Mouse (Mus musculus) liver, embryonic 13.5 days (tissue): ENCODE results near the gene Fcf1. TPM values are rescaled to one million over a fixed set of nuclear protein-coding genes. Genes with fewer than 3 reads are reported as not detected.

Source experiments
- ATAC-seq: fragments of 200-750 bp; cut with Nextera tagmentation; 2 replicates; pipeline ENCODE4 v1.8.0; 2017; ENCODE audit warnings: low read depth, mild to moderate bottlenecking, moderate number of reproducible peaks, moderate library complexity
- DNase-seq: peaks from one replicate; pipeline ENCODE4 v3.0.0; 2022
- H3K27ac ChIP-seq: fragments of 300-500 bp; sonication (generic); 2 replicates; pipeline ENCODE4 v1.5.1; 2015; ENCODE audit warnings: moderate library complexity, mild to moderate bottlenecking, inconsistent platforms
- H3K27me3 ChIP-seq: fragments of 300-500 bp; sonication (generic); 2 replicates; pipeline ENCODE4 v1.6.1; 2015; ENCODE audit warnings: mild to moderate bottlenecking, inconsistent platforms
- H3K36me3 ChIP-seq: fragments of 300-500 bp; sonication (generic); 2 replicates; pipeline ENCODE4 v1.6.1; 2015; ENCODE audit warnings: mild to moderate bottlenecking, inconsistent platforms
- H3K4me1 ChIP-seq: fragments of 300-500 bp; sonication (generic); replicated peaks from 2 replicates; pipeline ENCODE4 v1.6.1; 2015; ENCODE audit warnings: inconsistent platforms
- H3K4me2 ChIP-seq: fragments of 300-500 bp; sonication (generic); 2 replicates; pipeline ENCODE4 v1.6.1; 2015; ENCODE audit warnings: inconsistent platforms, mild to moderate bottlenecking, moderate library complexity
- H3K4me3 ChIP-seq: fragments of 300-500 bp; sonication (generic); replicated peaks from 2 replicates; pipeline ENCODE4 v1.5.1; 2015; ENCODE audit warnings: mild to moderate bottlenecking, inconsistent platforms
- H3K9ac ChIP-seq: fragments of 300-500 bp; sonication (generic); 2 replicates; pipeline ENCODE4 v1.6.1; 2015; ENCODE audit warnings: mild to moderate bottlenecking, inconsistent platforms
- H3K9me3 ChIP-seq: fragments of 300-500 bp; sonication (generic); replicated peaks from 2 replicates; pipeline ENCODE4 v1.6.1; 2016; ENCODE audit warnings: inconsistent platforms
- WGBS: fragments of 180-500 bp; shearing (Covaris S2); methylation state at CpG from one replicate; pipeline ENCODE4 v1.1.7; 2015; ENCODE audit not compliant: insufficient replicate concordance; 5-methylcytosine and 5-hydroxymethylcytosine counted together
- polyA plus RNA-seq: library from polyadenylated mRNA; unstranded; fragments of >200 nt; fragmentation: Nextera tagmentation; extraction: Ambion mirVana; gene quantifications from 2 replicates; pipeline ENCODE4 v1.2.1, GENCODE M21; 2015

Fcf1 gene
- polyA plus RNA-seq, 1 experiment from 2014 or later = 134 TPM

- Histone ChIP-seq H3K36me3 (peaks cover 80% of the 10 kb centered on the region), H3K4me2 (no peak overlapping the region), H3K9me3 (no peaks in the 10 kb centered on the region), H3K27me3 (no peaks in the 10 kb centered on the region), H3K9ac (no peak overlapping the region), H3K4me3 (no peak overlapping the region), H3K4me1 (peaks cover 30% of the 10 kb centered on the region), H3K27ac (no peak overlapping the region)
- DNase-seq = no peak
- WGBS = 69% methylated on average over 9 of the region's 9 CpGs
- ATAC-seq = peak; percentile 19; the same call in 1 of the 2 replicates
Observed at GRCm38 (mm10) chr12:84944813-84945553, 25.7 kb upstream of the Fcf1 start.

GRCm38 (mm10) chr12:84947894-84948583 is 22.7 kb upstream of the Fcf1 start:
- Histone ChIP-seq H3K27ac (peak overlapping the region; percentile 31), H3K4me3 (no peak overlapping the region), H3K27me3 (no peaks in the 10 kb centered on the region), H3K4me1 (peaks cover 34% of the 10 kb centered on the region), H3K4me2 (no peak overlapping the region), H3K9ac (no peak overlapping the region), H3K9me3 (no peaks in the 10 kb centered on the region), H3K36me3 (peaks cover 72% of the 10 kb centered on the region)
- ATAC-seq (no peak), DNase-seq (no peak)
- 59% methylated on average over 2 of the region's 2 CpGs for WGBS

DNA sequence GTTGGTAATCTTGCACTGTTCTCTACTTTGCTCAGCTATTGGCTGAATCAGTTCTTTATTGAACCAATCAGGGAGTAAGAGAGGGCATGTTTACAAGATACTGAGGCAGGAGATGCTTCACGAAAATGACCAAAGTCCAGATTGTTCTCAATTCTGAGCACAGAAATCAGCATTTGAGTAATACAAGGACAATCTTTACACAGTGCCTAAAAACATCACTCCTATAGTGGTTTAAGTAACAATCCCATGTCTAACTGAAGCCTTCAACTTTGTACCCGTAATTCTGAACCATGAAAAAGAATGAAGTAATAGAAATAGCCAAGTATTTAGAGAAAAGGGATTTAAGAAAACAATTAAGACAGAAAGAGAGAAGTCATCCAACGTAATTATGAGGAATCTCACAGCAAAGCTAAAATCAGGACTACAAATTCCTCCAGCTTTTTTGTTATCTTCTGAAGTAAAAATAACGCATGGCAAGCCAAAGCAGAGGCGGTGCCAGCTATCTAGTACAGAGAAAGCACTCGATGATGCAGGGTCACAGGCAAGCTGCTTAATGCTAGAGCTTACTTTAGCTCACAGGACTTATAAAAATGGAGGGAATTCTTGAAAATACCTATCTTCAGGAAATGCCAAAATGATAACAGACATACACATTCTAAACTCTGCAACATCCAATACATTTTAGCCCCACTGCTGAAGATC is 22.0 kb upstream of the Fcf1 start:
- 77% methylated on average over 6 of the region's 6 CpGs for whole genome bisulfite sequencing
- Histone ChIP-seq H3K4me3 (no peak overlapping the region), H3K4me1 (peaks cover 27% of the 10 kb centered on the region), H3K9me3 (no peaks in the 10 kb centered on the region), H3K27me3 (no peaks in the 10 kb centered on the region), H3K9ac (no peak overlapping the region), H3K27ac (peak overlapping the region; percentile 31; the same call in 1 of the 2 replicates), H3K4me2 (no peak overlapping the region), H3K36me3 (peaks cover 69% of the 10 kb centered on the region)
- DNase-seq (no peak), ATAC-seq (no peak)

GRCm38 (mm10) chr12:84950763-84951162 is 19.9 kb upstream of the Fcf1 start:
- ATAC-seq = no peak
- 86% methylated on average over 6 of the region's 6 CpGs for WGBS
- no peak for DNase-seq
- Histone ChIP-seq H3K27ac (no peak overlapping the region), H3K36me3 (peaks cover 65% of the 10 kb centered on the region), H3K27me3 (no peaks in the 10 kb centered on the region), H3K4me3 (no peak overlapping the region), H3K4me1 (peaks cover 7% of the 10 kb centered on the region), H3K9me3 (no peaks in the 10 kb centered on the region), H3K4me2 (no peak overlapping the region), H3K9ac (no peak overlapping the region)

DNA sequence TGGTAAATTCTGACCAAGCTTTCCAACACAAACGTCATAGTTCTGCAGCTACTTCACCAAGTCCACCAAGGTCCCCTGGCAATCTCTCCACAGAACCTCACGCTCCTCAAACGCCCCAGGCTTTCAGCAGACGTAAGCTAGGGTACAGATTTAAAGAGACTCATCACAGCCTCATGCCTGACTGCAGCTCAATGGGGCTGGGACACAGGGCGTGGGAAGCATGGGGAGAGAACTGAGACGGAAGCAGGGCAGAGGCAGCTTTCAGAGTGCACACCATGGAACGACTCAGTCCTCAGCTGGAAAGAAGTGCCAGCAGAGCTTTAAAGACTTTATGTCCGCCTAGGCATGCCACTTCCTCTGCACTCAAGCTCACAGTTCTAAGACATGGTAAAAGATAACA is 19.2 kb upstream of the Fcf1 start:
- Histone ChIP-seq H3K4me1 (peaks cover 5% of the 10 kb centered on the region; the same call in 1 of the 2 replicates), H3K9me3 (no peaks in the 10 kb centered on the region), H3K36me3 (peaks cover 66% of the 10 kb centered on the region), H3K4me3 (no peak overlapping the region), H3K27me3 (no peaks in the 10 kb centered on the region), H3K27ac (no peak overlapping the region), H3K4me2 (no peak overlapping the region), H3K9ac (no peak overlapping the region)
- DNase-seq (no peak), ATAC-seq (no peak)
- WGBS = 70% methylated on average over 8 of the region's 8 CpGs

- H3K4me3 ChIP-seq = no peak overlapping the region
- H3K36me3 ChIP-seq = peaks cover 59% of the 10 kb centered on the region
- H3K4me1 ChIP-seq = peaks cover 5% of the 10 kb centered on the region; the same call in 1 of the 2 replicates
- no peak overlapping the region for H3K4me2 ChIP-seq
- DNase-seq (no peak), ATAC-seq (no peak)
- no peaks in the 10 kb centered on the region for H3K27me3 ChIP-seq
- no peak overlapping the region for H3K27ac ChIP-seq
- WGBS = 73% methylated on average over 1 of the region's 1 CpGs
- H3K9ac ChIP-seq = no peak overlapping the region
- H3K9me3 ChIP-seq = no peaks in the 10 kb centered on the region
Observed at GRCm38 (mm10) chr12:84952351-84952750, 18.3 kb upstream of the Fcf1 start.

DNA sequence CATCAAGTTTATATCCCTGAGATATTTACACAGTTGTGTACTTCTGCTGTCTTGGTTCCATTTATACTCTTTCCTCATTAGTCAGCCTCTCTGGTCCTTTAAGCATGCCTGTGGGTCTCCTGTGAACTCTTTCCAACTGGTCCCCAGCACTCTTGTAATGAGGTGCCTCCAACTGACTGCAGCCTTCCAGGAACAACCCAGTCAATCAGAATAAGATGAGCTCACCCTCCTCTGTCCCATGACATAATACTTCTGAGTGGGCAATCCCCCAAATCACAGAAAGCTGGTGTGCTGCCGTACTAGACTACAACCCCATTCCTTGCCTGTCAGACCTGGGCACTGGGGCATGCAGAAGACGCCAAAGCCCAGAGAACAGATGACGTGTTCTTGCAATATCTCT is 14.4 kb upstream of the Fcf1 start:
- 90% methylated on average over 3 of the region's 3 CpGs for WGBS
- peaks cover 33% of the 10 kb centered on the region for H3K36me3 ChIP-seq
- no peaks in the 10 kb centered on the region for H3K27me3 ChIP-seq

GRCm38 (mm10) chr12:84958794-84959356 is 11.8 kb upstream of the Fcf1 start:
- no peak overlapping the region for H3K4me2 ChIP-seq
- ATAC-seq = no peak
- no peak for DNase-seq
- H3K27me3 ChIP-seq = no peaks in the 10 kb centered on the region
- H3K4me3 ChIP-seq = no peak overlapping the region
- H3K36me3 ChIP-seq = peaks cover 38% of the 10 kb centered on the region
- 0 out of 2 replicates have a peak overlapping the region, but pooled peaks have one; percentile 4 for H3K27ac ChIP-seq
- no peaks in the 10 kb centered on the region for H3K9me3 ChIP-seq
- H3K9ac ChIP-seq = no peak overlapping the region
- WGBS = 71% methylated on average over 1 of the region's 1 CpGs
- peaks cover 31% of the 10 kb centered on the region for H3K4me1 ChIP-seq

More for the DNA sequence above, 14.4 kb upstream of the Fcf1 start:
- Histone ChIP-seq H3K4me1 (peaks cover 12% of the 10 kb centered on the region), H3K27ac (no peak overlapping the region), H3K9me3 (no peaks in the 10 kb centered on the region), H3K9ac (no peak overlapping the region), H3K4me2 (no peak overlapping the region), H3K4me3 (no peak overlapping the region)
- no peak for ATAC-seq
- no peak for DNase-seq

DNA sequence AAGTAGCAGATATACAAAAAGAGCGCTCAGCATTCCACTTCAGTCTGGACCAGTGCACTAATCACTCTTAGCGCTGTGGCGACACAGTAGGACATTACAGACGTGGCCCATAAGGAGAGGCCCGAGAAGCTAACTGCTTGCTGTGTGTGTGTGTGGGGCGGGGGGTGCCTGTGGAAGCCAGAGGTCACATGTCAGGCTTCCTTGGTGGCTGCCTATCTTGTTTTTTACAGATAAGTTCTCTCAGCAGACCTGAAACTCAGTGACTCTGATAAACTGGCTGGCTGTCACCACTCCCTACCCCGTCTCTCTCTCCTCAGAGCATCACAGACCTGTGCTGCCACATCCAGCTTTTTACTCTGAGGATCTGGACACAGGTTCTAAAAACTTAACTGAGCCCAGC is 8.1 kb upstream of the Fcf1 start:
- peak overlapping the region; percentile 18 for H3K4me3 ChIP-seq
- peak overlapping the region; percentile 95 for H3K27ac ChIP-seq
- WGBS = 29% methylated on average over 7 of the region's 7 CpGs
- H3K4me2 ChIP-seq = peak overlapping the region; percentile 59
- H3K27me3 ChIP-seq = no peaks in the 10 kb centered on the region
- H3K36me3 ChIP-seq = peaks cover 41% of the 10 kb centered on the region
- H3K9me3 ChIP-seq = no peaks in the 10 kb centered on the region
- peaks cover 66% of the 10 kb centered on the region for H3K4me1 ChIP-seq
- ATAC-seq (peak; percentile 99), DNase-seq (peak; percentile 80)
- peak overlapping the region; percentile 63 for H3K9ac ChIP-seq

DNA sequence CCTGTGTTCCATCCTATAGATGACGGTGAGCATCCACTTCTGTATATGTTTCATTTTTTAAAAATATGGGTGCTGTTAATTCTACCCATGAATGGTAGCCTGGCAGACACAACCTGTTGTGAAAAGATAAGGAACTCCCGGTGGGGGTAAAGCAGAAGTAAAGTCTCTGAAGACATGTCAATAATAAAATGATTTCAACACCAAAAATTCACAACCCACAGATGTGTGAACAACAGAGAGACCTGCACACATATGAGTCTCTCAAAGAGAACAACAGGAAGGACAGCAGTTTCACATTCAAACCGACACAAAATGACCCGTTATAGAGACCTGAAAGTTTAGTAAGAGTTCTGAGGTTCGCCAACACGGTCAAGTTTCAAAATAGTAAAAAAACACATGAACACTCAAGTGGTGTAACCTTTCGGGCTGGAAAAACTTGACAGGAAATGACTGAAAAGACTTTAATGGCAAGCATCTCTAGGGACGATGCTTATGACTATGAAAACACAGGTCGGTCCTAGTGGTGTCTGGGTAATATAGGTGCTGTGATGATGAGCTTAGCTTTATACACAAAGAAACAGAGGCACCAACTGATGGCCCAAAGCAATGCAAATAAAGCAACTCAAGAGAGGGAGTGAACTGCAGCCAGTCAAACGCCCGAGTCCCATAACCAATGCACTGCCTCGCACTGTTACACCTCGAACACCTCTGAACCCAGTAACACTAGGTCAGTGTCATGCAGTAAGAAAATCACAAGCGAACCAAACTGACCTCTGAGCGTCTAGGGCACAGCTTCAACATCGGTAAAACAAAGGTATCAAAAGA is 1.7 kb upstream of the Fcf1 start:
- Histone ChIP-seq H3K27me3 (no peaks in the 10 kb centered on the region), H3K36me3 (peaks cover 30% of the 10 kb centered on the region), H3K4me1 (peaks cover 58% of the 10 kb centered on the region), H3K9ac (peak overlapping the region; percentile 88), H3K4me3 (peak overlapping the region; percentile 87), H3K27ac (peak overlapping the region; percentile 89), H3K9me3 (no peaks in the 10 kb centered on the region), H3K4me2 (peak overlapping the region; percentile 74)
- peak; percentile 43 for DNase-seq
- ATAC-seq = peak; percentile 76
- 33% methylated on average over 16 of the region's 16 CpGs for WGBS
